Mouse (Mus musculus): ENCODE results near the gene Lpp. TPM values are rescaled to one million over a fixed set of nuclear protein-coding genes. Genes with fewer than 3 reads are reported as not detected.

Gene Lpp
- polyA plus RNA-seq, 1 experiment: 18.7 TPM

DNA sequence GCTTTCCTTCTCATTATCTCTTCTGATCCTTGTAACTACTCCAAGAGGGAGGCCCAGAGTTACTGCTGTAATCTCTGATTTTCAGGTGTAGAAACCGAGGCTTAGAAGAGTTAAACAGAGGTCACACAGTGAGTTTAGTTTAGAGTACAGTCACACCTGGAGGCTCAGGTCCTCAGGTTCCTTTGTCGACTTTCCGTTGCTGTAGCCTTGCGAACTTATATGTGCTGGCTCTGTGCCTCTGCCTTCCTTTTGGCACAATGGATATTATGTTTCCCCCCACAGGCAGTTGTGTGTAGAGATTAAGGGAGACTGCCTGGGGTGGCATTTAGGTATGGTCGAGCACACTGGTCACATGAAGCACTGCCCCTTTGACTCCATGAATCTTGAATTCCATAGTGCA, 50.2 kb downstream of the Lpp start:
- WGBS: 48% methylated on average over 5 of the region's 5 CpGs
- DNase-seq: no peak
- Histone ChIP-seq H3K4me3 (replicated peaks; ENCODE audit: extremely low read depth, low read depth, low read length) (no peak overlapping the region), H3K4me1 (ENCODE audit: control insufficient read depth, insufficient read depth, low read length) (peaks cover 11% of the 10 kb centered on the region)
- no peak for TF ChIP-seq CTCF (IDR thresholded peaks at IDR 0.05; ENCODE audit: insufficient read depth, low read length)
- no peak for TF ChIP-seq POLR2A (IDR thresholded peaks at IDR 0.05; ENCODE audit: borderline replicate concordance, extremely low read depth, low read depth, low read length)

- TF ChIP-seq CTCF (IDR thresholded peaks at IDR 0.05; ENCODE audit: insufficient read depth, low read length) (no peak), POLR2A (IDR thresholded peaks at IDR 0.05; ENCODE audit: borderline replicate concordance, extremely low read depth, low read depth, low read length) (no peak)
- no peak overlapping the region for H3K4me3 ChIP-seq (replicated peaks; ENCODE audit: extremely low read depth, low read depth, low read length)
- 62% methylated on average over 4 of the region's 4 CpGs for WGBS
- H3K4me1 ChIP-seq (ENCODE audit: control insufficient read depth, insufficient read depth, low read length): peaks cover 15% of the 10 kb centered on the region
- DNase-seq: no peak
These were observed 51.5 kb downstream of the Lpp start for GRCm38 (mm10) chr16:24444818-24445217.

GRCm38 (mm10) chr16:24445473-24445872, 52.2 kb downstream of the Lpp start:
- no peak for DNase-seq
- WGBS: 67% methylated on average over 3 of the region's 3 CpGs
- Histone ChIP-seq H3K4me1 (ENCODE audit: control insufficient read depth, insufficient read depth, low read length) (peaks cover 15% of the 10 kb centered on the region), H3K4me3 (replicated peaks; ENCODE audit: extremely low read depth, low read depth, low read length) (no peak overlapping the region)
- no peak for TF ChIP-seq CTCF (IDR thresholded peaks at IDR 0.05; ENCODE audit: insufficient read depth, low read length)
- no peak for TF ChIP-seq POLR2A (IDR thresholded peaks at IDR 0.05; ENCODE audit: borderline replicate concordance, extremely low read depth, low read depth, low read length)

- no peak for DNase-seq
- Histone ChIP-seq H3K4me3 (replicated peaks; ENCODE audit: extremely low read depth, low read depth, low read length) (no peak overlapping the region), H3K4me1 (ENCODE audit: control insufficient read depth, insufficient read depth, low read length) (peaks cover 15% of the 10 kb centered on the region)
- 28% methylated on average over 1 of the region's 1 CpGs for WGBS
- no peak for TF ChIP-seq CTCF (IDR thresholded peaks at IDR 0.05; ENCODE audit: insufficient read depth, low read length)
- TF ChIP-seq POLR2A (IDR thresholded peaks at IDR 0.05; ENCODE audit: borderline replicate concordance, extremely low read depth, low read depth, low read length): no peak
These were observed 53.1 kb downstream of the Lpp start for GRCm38 (mm10) chr16:24446449-24446848.

DNA sequence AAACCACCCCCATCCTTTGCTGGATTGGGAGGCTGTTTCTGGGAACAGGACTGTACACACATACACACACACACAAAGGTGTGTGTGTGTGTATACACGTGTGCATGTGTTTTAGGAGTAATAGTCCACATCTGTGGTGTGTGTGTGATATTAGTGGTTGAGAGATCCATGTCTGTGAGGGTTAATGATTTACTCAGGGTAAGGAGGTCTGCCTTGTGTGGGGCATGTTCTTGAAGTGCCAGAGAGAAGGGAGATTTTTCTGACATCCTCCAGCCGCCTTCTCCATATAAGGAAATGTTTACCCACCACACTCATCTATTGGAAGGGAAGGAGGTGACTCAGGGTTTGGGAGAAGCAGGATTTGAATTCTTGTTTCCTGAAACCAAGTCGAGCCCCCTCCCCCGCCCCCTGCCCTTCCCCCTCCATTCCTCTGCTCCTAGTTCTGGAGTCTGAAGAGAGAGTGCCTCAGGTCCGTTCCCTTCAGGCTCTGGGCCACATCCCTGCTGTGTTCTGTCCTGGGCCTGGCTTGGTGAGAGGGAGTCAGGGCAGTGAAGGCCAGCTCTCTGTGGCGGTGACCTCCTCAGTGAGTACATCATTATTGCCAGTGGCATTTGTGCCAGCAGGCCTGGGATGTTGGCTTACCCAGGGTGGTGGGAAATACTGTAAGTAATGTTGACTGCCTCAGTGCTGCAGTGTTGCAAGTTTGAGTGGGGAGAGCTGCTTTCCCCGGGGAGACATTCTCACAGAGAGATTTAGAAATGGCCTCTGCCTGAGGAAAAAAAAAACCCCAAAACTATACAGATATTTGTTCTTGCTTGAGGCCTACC, 54.6 kb downstream of the Lpp start:
- WGBS: 36% methylated on average over 7 of the region's 7 CpGs
- no peak for DNase-seq
- no peak for TF ChIP-seq POLR2A (IDR thresholded peaks at IDR 0.05; ENCODE audit: borderline replicate concordance, extremely low read depth, low read depth, low read length)
- no peak for TF ChIP-seq CTCF (IDR thresholded peaks at IDR 0.05; ENCODE audit: insufficient read depth, low read length)
- Histone ChIP-seq H3K4me1 (ENCODE audit: control insufficient read depth, insufficient read depth, low read length) (peaks cover 12% of the 10 kb centered on the region), H3K4me3 (replicated peaks; ENCODE audit: extremely low read depth, low read depth, low read length) (no peak overlapping the region)

GRCm38 (mm10) chr16:24448493-24448845, 55.2 kb downstream of the Lpp start:
- Histone ChIP-seq H3K4me3 (replicated peaks; ENCODE audit: extremely low read depth, low read depth, low read length) (no peak overlapping the region), H3K4me1 (ENCODE audit: control insufficient read depth, insufficient read depth, low read length) (peaks cover 12% of the 10 kb centered on the region)
- WGBS: 38% methylated on average over 2 of the region's 2 CpGs
- DNase-seq: no peak
- TF ChIP-seq POLR2A (IDR thresholded peaks at IDR 0.05; ENCODE audit: borderline replicate concordance, extremely low read depth, low read depth, low read length): no peak
- no peak for TF ChIP-seq CTCF (IDR thresholded peaks at IDR 0.05; ENCODE audit: insufficient read depth, low read length)

DNA sequence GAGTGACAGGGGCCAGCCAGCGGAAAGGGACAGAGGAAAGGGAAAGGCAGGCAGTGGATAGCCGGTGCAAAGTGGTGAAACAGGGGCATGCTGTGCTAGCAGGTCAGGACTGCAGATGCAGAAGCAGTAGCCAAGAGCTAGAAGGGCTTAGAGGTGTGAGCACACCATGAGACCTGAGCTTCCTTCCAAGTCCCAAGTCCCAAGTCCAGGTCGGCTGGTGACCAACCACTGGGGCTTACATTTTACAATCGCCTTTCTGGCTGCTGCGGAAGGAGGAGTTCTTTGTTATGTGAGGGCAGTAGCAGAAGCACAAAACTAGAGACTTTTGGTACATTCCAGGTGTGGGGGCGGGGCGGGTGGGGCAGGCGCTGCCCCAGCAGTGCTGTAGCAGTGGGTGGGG, 56.5 kb downstream of the Lpp start:
- WGBS: 49% methylated on average over 8 of the region's 8 CpGs
- TF ChIP-seq CTCF (IDR thresholded peaks at IDR 0.05; ENCODE audit: insufficient read depth, low read length) (no peak), POLR2A (IDR thresholded peaks at IDR 0.05; ENCODE audit: borderline replicate concordance, extremely low read depth, low read depth, low read length) (no peak)
- no peak for DNase-seq
- H3K4me3 ChIP-seq (replicated peaks; ENCODE audit: extremely low read depth, low read depth, low read length): no peak overlapping the region
- peaks cover 12% of the 10 kb centered on the region for H3K4me1 ChIP-seq (ENCODE audit: control insufficient read depth, insufficient read depth, low read length)

GRCm38 (mm10) chr16:24450256-24450655, 56.9 kb downstream of the Lpp start:
- no peak overlapping the region for H3K4me3 ChIP-seq (replicated peaks; ENCODE audit: extremely low read depth, low read depth, low read length)
- TF ChIP-seq POLR2A (IDR thresholded peaks at IDR 0.05; ENCODE audit: borderline replicate concordance, extremely low read depth, low read depth, low read length) (no peak), CTCF (IDR thresholded peaks at IDR 0.05; ENCODE audit: insufficient read depth, low read length) (no peak)
- DNase-seq: no peak
- peaks cover 12% of the 10 kb centered on the region for H3K4me1 ChIP-seq (ENCODE audit: control insufficient read depth, insufficient read depth, low read length)
- 54% methylated on average over 5 of the region's 5 CpGs for WGBS

GRCm38 (mm10) chr16:24451123-24451522, 57.8 kb downstream of the Lpp start:
- peaks cover 12% of the 10 kb centered on the region for H3K4me1 ChIP-seq (ENCODE audit: control insufficient read depth, insufficient read depth, low read length)
- TF ChIP-seq CTCF (IDR thresholded peaks at IDR 0.05; ENCODE audit: insufficient read depth, low read length) (no peak), POLR2A (IDR thresholded peaks at IDR 0.05; ENCODE audit: borderline replicate concordance, extremely low read depth, low read depth, low read length) (no peak)
- WGBS: 75% methylated on average over 5 of the region's 5 CpGs
- no peak for DNase-seq
- no peak overlapping the region for H3K4me3 ChIP-seq (replicated peaks; ENCODE audit: extremely low read depth, low read depth, low read length)

DNA sequence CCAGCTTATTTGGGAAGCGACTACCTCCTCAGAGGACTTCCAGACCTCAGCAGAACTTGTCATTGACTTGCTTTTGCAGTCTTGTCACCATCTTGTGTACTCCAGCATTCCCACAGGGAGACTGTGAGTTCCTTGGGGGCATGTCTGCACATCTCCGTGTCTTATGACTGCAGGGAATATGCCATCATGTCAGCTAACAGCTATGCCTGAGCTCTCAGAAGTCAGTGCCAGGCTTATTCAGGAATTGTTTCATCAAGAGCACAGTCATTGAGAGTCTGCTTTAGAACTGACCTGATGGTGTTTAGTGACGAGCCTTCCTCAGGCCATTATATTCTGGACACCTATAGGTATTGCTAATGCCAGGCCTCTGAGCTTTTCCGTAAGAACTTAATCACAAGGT, 60.2 kb downstream of the Lpp start:
- H3K4me3 ChIP-seq (replicated peaks; ENCODE audit: extremely low read depth, low read depth, low read length): no peak overlapping the region
- H3K4me1 ChIP-seq (ENCODE audit: control insufficient read depth, insufficient read depth, low read length): peaks cover 5% of the 10 kb centered on the region; the same call in 1 of the 2 replicates
- WGBS: 86% methylated on average over 4 of the region's 4 CpGs
- DNase-seq: no peak
- TF ChIP-seq CTCF (IDR thresholded peaks at IDR 0.05; ENCODE audit: insufficient read depth, low read length): no peak
- no peak for TF ChIP-seq POLR2A (IDR thresholded peaks at IDR 0.05; ENCODE audit: borderline replicate concordance, extremely low read depth, low read depth, low read length)

All from lung, adult 2 months (tissue).